Mouse (Mus musculus): Measurements from ENCODE around the gene Xpr1. TPM values are rescaled to one million over a fixed set of nuclear protein-coding genes. Genes with fewer than 3 reads are reported as not detected.

Gene Xpr1
- polyA plus RNA-seq, 1 experiment: 33.2 TPM

GRCm38 (mm10) chr1:155297615-155298014 lies 119.6 kb downstream of the Xpr1 start:
- Histone ChIP-seq H3K27me3 (ENCODE audit: control insufficient read depth, insufficient read depth, low read length) (no peaks in the 10 kb centered on the region), H3K4me1 (ENCODE audit: control insufficient read depth, insufficient read depth, low read length) (no peaks in the 10 kb centered on the region), H3K36me3 (ENCODE audit: control insufficient read depth, insufficient read depth, low read length) (no peaks in the 10 kb centered on the region), H3K27ac (ENCODE audit: control insufficient read depth, insufficient read depth, low read depth, low read length) (no peak overlapping the region), H3K4me3 (ENCODE audit: control insufficient read depth, low read depth, low read length) (no peak overlapping the region)
- TF ChIP-seq CTCF (IDR thresholded peaks at IDR 0.05; ENCODE audit: control insufficient read depth, insufficient read depth, insufficient replicate concordance, low read depth, low read length) (no peak), POLR2A (IDR thresholded peaks at IDR 0.05; ENCODE audit: control insufficient read depth, low read depth, low read length) (no peak)

- Histone ChIP-seq H3K4me1 (ENCODE audit: control insufficient read depth, insufficient read depth, low read length) (no peaks in the 10 kb centered on the region), H3K4me3 (ENCODE audit: control insufficient read depth, low read depth, low read length) (no peak overlapping the region), H3K36me3 (ENCODE audit: control insufficient read depth, insufficient read depth, low read length) (no peaks in the 10 kb centered on the region), H3K27ac (ENCODE audit: control insufficient read depth, insufficient read depth, low read depth, low read length) (no peak overlapping the region), H3K27me3 (ENCODE audit: control insufficient read depth, insufficient read depth, low read length) (no peaks in the 10 kb centered on the region)
- TF ChIP-seq POLR2A (IDR thresholded peaks at IDR 0.05; ENCODE audit: control insufficient read depth, low read depth, low read length) (no peak), CTCF (IDR thresholded peaks at IDR 0.05; ENCODE audit: control insufficient read depth, insufficient read depth, insufficient replicate concordance, low read depth, low read length) (no peak)
Observed at GRCm38 (mm10) chr1:155297203-155297602, 120.0 kb downstream of the Xpr1 start.

- no peak overlapping the region for H3K4me3 ChIP-seq (ENCODE audit: control insufficient read depth, low read depth, low read length)
- no peaks in the 10 kb centered on the region for H3K4me1 ChIP-seq (ENCODE audit: control insufficient read depth, insufficient read depth, low read length)
- H3K27ac ChIP-seq (ENCODE audit: control insufficient read depth, insufficient read depth, low read depth, low read length): no peak overlapping the region
- peaks cover 3% of the 10 kb centered on the region; the same call in 1 of the 2 replicates for H3K36me3 ChIP-seq (ENCODE audit: control insufficient read depth, insufficient read depth, low read length)
- no peaks in the 10 kb centered on the region for H3K27me3 ChIP-seq (ENCODE audit: control insufficient read depth, insufficient read depth, low read length)
- TF ChIP-seq CTCF (IDR thresholded peaks at IDR 0.05; ENCODE audit: control insufficient read depth, insufficient read depth, insufficient replicate concordance, low read depth, low read length) (no peak), POLR2A (IDR thresholded peaks at IDR 0.05; ENCODE audit: control insufficient read depth, low read depth, low read length) (no peak)
Observed at GRCm38 (mm10) chr1:155293446-155293845, 123.8 kb downstream of the Xpr1 start.

- H3K4me3 ChIP-seq (ENCODE audit: control insufficient read depth, low read depth, low read length): no peak overlapping the region
- H3K4me1 ChIP-seq (ENCODE audit: control insufficient read depth, insufficient read depth, low read length): no peaks in the 10 kb centered on the region
- no peaks in the 10 kb centered on the region for H3K27me3 ChIP-seq (ENCODE audit: control insufficient read depth, insufficient read depth, low read length)
- TF ChIP-seq CTCF (IDR thresholded peaks at IDR 0.05; ENCODE audit: control insufficient read depth, insufficient read depth, insufficient replicate concordance, low read depth, low read length) (no peak), POLR2A (IDR thresholded peaks at IDR 0.05; ENCODE audit: control insufficient read depth, low read depth, low read length) (no peak)
- H3K27ac ChIP-seq (ENCODE audit: control insufficient read depth, insufficient read depth, low read depth, low read length): no peak overlapping the region
- H3K36me3 ChIP-seq (ENCODE audit: control insufficient read depth, insufficient read depth, low read length): peaks cover 3% of the 10 kb centered on the region; the same call in 1 of the 2 replicates
Observed at GRCm38 (mm10) chr1:155289411-155289810, 127.8 kb downstream of the Xpr1 start.

- Histone ChIP-seq H3K4me3 (ENCODE audit: control insufficient read depth, low read depth, low read length) (no peak overlapping the region), H3K27ac (ENCODE audit: control insufficient read depth, insufficient read depth, low read depth, low read length) (no peak overlapping the region), H3K36me3 (ENCODE audit: control insufficient read depth, insufficient read depth, low read length) (peaks cover 3% of the 10 kb centered on the region; the same call in 1 of the 2 replicates), H3K27me3 (ENCODE audit: control insufficient read depth, insufficient read depth, low read length) (no peaks in the 10 kb centered on the region), H3K4me1 (ENCODE audit: control insufficient read depth, insufficient read depth, low read length) (no peaks in the 10 kb centered on the region)
- TF ChIP-seq CTCF (IDR thresholded peaks at IDR 0.05; ENCODE audit: control insufficient read depth, insufficient read depth, insufficient replicate concordance, low read depth, low read length) (no peak), POLR2A (IDR thresholded peaks at IDR 0.05; ENCODE audit: control insufficient read depth, low read depth, low read length) (no peak)
Observed at GRCm38 (mm10) chr1:155288033-155288432, 129.2 kb downstream of the Xpr1 start.

- TF ChIP-seq POLR2A (IDR thresholded peaks at IDR 0.05; ENCODE audit: control insufficient read depth, low read depth, low read length): no peak
- TF ChIP-seq CTCF (IDR thresholded peaks at IDR 0.05; ENCODE audit: control insufficient read depth, insufficient read depth, insufficient replicate concordance, low read depth, low read length): no peak
- Histone ChIP-seq H3K27me3 (ENCODE audit: control insufficient read depth, insufficient read depth, low read length) (no peaks in the 10 kb centered on the region), H3K36me3 (ENCODE audit: control insufficient read depth, insufficient read depth, low read length) (no peaks in the 10 kb centered on the region; the same call in 1 of the 2 replicates), H3K4me1 (ENCODE audit: control insufficient read depth, insufficient read depth, low read length) (no peaks in the 10 kb centered on the region), H3K4me3 (ENCODE audit: control insufficient read depth, low read depth, low read length) (no peak overlapping the region), H3K27ac (ENCODE audit: control insufficient read depth, insufficient read depth, low read depth, low read length) (no peak overlapping the region)
Observed at GRCm38 (mm10) chr1:155283808-155284207, 133.4 kb downstream of the Xpr1 start.

GRCm38 (mm10) chr1:155281003-155281793 lies 136.0 kb downstream of the Xpr1 start:
- Histone ChIP-seq H3K4me3 (ENCODE audit: control insufficient read depth, low read depth, low read length) (no peak overlapping the region), H3K4me1 (ENCODE audit: control insufficient read depth, insufficient read depth, low read length) (no peaks in the 10 kb centered on the region), H3K27me3 (ENCODE audit: control insufficient read depth, insufficient read depth, low read length) (no peaks in the 10 kb centered on the region), H3K27ac (ENCODE audit: control insufficient read depth, insufficient read depth, low read depth, low read length) (no peak overlapping the region), H3K36me3 (ENCODE audit: control insufficient read depth, insufficient read depth, low read length) (no peaks in the 10 kb centered on the region; the same call in 1 of the 2 replicates)
- TF ChIP-seq POLR2A (IDR thresholded peaks at IDR 0.05; ENCODE audit: control insufficient read depth, low read depth, low read length) (no peak), CTCF (IDR thresholded peaks at IDR 0.05; ENCODE audit: control insufficient read depth, insufficient read depth, insufficient replicate concordance, low read depth, low read length) (peak; percentile 70; the same call in 1 of the 2 replicates)

Data from testis, adult 2 months (tissue).